Mouse (Mus musculus) MEL (cell line): ENCODE measurements around the gene Usp5. TPM values are rescaled to one million over a fixed set of nuclear protein-coding genes. Genes with fewer than 3 reads are reported as not detected.
"Not testable (repeated sequence)": the region's sequence is repeated elsewhere in the genome, so short reads cannot be mapped to it uniquely, and the experiment has no call there.

Source experiments
- DNase-seq: peaks from one replicate; pipeline ENCODE4 v3.0.0; 2011; ENCODE audit warnings: low read depth, low spot score
- H3K27ac ChIP-seq: 2 replicates; pipeline ENCODE4 v1.5.1; 2012; ENCODE audit warnings: low read depth, mild to moderate bottlenecking, control low read depth, low read length, moderate library complexity; ENCODE audit not compliant: control insufficient read depth
- H3K27me3 ChIP-seq, 2 experiments: fragments of 150-350 bp in 1 of 2; sonication (generic) in 1 of 2; 2 replicates each; pipeline ENCODE4 v1.6.1; 2012; ENCODE audit warnings: low read length in 2 of 2, mild to moderate bottlenecking in 2 of 2, improper control_type of control experiment in 1 of 2, moderate library complexity in 1 of 2; ENCODE audit not compliant: insufficient read depth in 2 of 2, control insufficient read depth in 1 of 2
- H3K36me3 ChIP-seq, 2 experiments: 2 replicates each; pipeline ENCODE4 v1.6.1; 2012 to 2014; ENCODE audit warnings: low read length in 2 of 2, improper control_type of control experiment in 1 of 2, inconsistent platforms in 1 of 2, mild to moderate bottlenecking in 1 of 2; ENCODE audit not compliant: insufficient read depth in 2 of 2, control insufficient read depth in 1 of 2
- H3K4me1 ChIP-seq, 2 experiments: fragments of 150-350 bp in 1 of 2; sonication (generic) in 1 of 2; 2 replicates each; pipeline ENCODE4 v1.6.1; 2012; ENCODE audit warnings: low read length in 2 of 2, improper control_type of control experiment in 1 of 2, mild to moderate bottlenecking in 1 of 2; ENCODE audit not compliant: insufficient read depth in 2 of 2, control insufficient read depth in 1 of 2
- H3K4me3 ChIP-seq, 2 experiments: fragments of 150-350 bp in 1 of 2; sonication (generic) in 1 of 2; 2 replicates each; pipeline ENCODE4 v1.5.1; 2012; ENCODE audit warnings: low read depth in 2 of 2, low read length in 2 of 2, mild to moderate bottlenecking in 2 of 2, moderate library complexity in 2 of 2, control low read depth in 1 of 2, improper control_type of control experiment in 1 of 2; ENCODE audit not compliant: control insufficient read depth in 1 of 2, insufficient read depth in 1 of 2
- H3K79me2 ChIP-seq: 2 replicates; pipeline ENCODE4 v1.6.1; 2012; ENCODE audit warnings: mild to moderate bottlenecking, low read length, moderate library complexity; ENCODE audit not compliant: control insufficient read depth, poor library complexity, insufficient read depth
- H3K9ac ChIP-seq: 2 replicates; pipeline ENCODE4 v1.6.1; 2012; ENCODE audit warnings: low read depth, mild to moderate bottlenecking, control low read depth, low read length, moderate library complexity; ENCODE audit not compliant: control insufficient read depth, poor library complexity, severe bottlenecking
- H3K9me3 ChIP-seq: fragments of 150-350 bp; sonication (generic); replicated peaks from 2 replicates; pipeline ENCODE4 v1.6.1; 2012; ENCODE audit warnings: mild to moderate bottlenecking, low read length, improper control_type of control experiment, moderate library complexity; ENCODE audit not compliant: insufficient read depth
- CHD2 ChIP-seq: IDR thresholded peaks from 2 replicates; pipeline ENCODE4 v1.6.1; 2011; ENCODE audit warnings: low read length, improper control_type of control experiment
- CTCF ChIP-seq, 3 experiments: IDR thresholded peaks in 2 of 3; conservative IDR thresholded peaks in 1 of 3; 2 replicates each; pipeline ENCODE4 v1.5.1; 2011 to 2012; ENCODE audit warnings: low read length in 3 of 3, low read depth in 2 of 3, mild to moderate bottlenecking in 2 of 3, improper control_type of control experiment in 1 of 3, inconsistent platforms in 1 of 3, mixed read lengths in 1 of 3, moderate library complexity in 1 of 3; ENCODE audit not compliant: control insufficient read depth in 1 of 3, insufficient read depth in 1 of 3, poor library complexity in 1 of 3, severe bottlenecking in 1 of 3
- ELF1 ChIP-seq: IDR thresholded peaks from 2 replicates; pipeline ENCODE4 v1.6.1; 2014; ENCODE audit warnings: low read depth, mild to moderate bottlenecking, inconsistent platforms, low read length, improper control_type of control experiment, moderate library complexity
- ETS1 ChIP-seq: IDR thresholded peaks from 2 replicates; pipeline ENCODE4 v1.6.1; 2012; ENCODE audit warnings: low read depth, mild to moderate bottlenecking, inconsistent platforms, low read length, improper control_type of control experiment, moderate library complexity
- MAFK ChIP-seq: IDR thresholded peaks from 2 replicates; pipeline ENCODE4 v1.6.1; 2011; ENCODE audit warnings: low read depth, mild to moderate bottlenecking, low read length, improper control_type of control experiment, borderline replicate concordance
- MAX ChIP-seq: IDR thresholded peaks from 2 replicates; pipeline ENCODE4 v1.6.1; 2011; ENCODE audit warnings: low read length, improper control_type of control experiment
- POLR2AphosphoS5 ChIP-seq: IDR thresholded peaks from 2 replicates; pipeline ENCODE4 v1.6.1; 2012; ENCODE audit warnings: low read depth, borderline replicate concordance, mild to moderate bottlenecking, inconsistent platforms, low read length, moderate library complexity, mixed read lengths
- RAD21 ChIP-seq: IDR thresholded peaks from 2 replicates; pipeline ENCODE4 v1.6.1; 2011; ENCODE audit warnings: mild to moderate bottlenecking, low read depth, low read length, improper control_type of control experiment
- TBP ChIP-seq: IDR thresholded peaks from 2 replicates; pipeline ENCODE4 v1.8.0; 2011; ENCODE audit warnings: low read depth, low read length, improper control_type of control experiment
- TCF12 ChIP-seq: IDR thresholded peaks from 2 replicates; pipeline ENCODE4 v1.6.1; 2014; ENCODE audit warnings: low read depth, mild to moderate bottlenecking, inconsistent platforms, low read length, improper control_type of control experiment, moderate library complexity
- ZC3H11A ChIP-seq: IDR thresholded peaks from 2 replicates; pipeline ENCODE4 v1.6.1; 2012; ENCODE audit warnings: low read depth, mild to moderate bottlenecking, inconsistent platforms, low read length, improper control_type of control experiment
- ZNF384 ChIP-seq: IDR thresholded peaks from 2 replicates; pipeline ENCODE4 v1.6.1; 2012; ENCODE audit warnings: low read depth, mild to moderate bottlenecking, inconsistent platforms, low read length, improper control_type of control experiment
- polyA plus RNA-seq, 2 experiments: library from polyadenylated mRNA; stranded (reverse) in 1 of 2; unstranded in 1 of 2; fragments of >175 nt in 1 of 2; fragments of >200 nt in 1 of 2; gene quantifications; 2 replicates each; pipeline versions ENCODE4 v1.2.1 to v1.2.4; 2012; ENCODE audit warnings: low replicate concordance in 2 of 2, low read depth in 1 of 2; ENCODE audit not compliant: insufficient read length in 2 of 2, insufficient read depth in 1 of 2, missing spikeins in 1 of 2
- total RNA-seq: library from RNA; depleted of rRNA; stranded (reverse); fragments of 300-350 nt; gene quantifications from 2 replicates; pipeline ENCODE4 v1.2.3, GENCODE M21; 2012

Usp5 gene
- total and polyA plus RNA-seq, 3 experiments: 102 to 129 TPM; not detected in 1

- no peak for TF ChIP-seq CHD2
- TF ChIP-seq ETS1: peak; percentile 49
- no peak for TF ChIP-seq ZC3H11A
- TF ChIP-seq ZNF384: no peak
- TF ChIP-seq POLR2AphosphoS5: no peak
Observed at GRCm38 (mm10) chr6:124805341-124806321, 23.7 kb downstream of the Usp5 start (continued).

GRCm38 (mm10) chr6:124804341-124804740 lies 24.9 kb downstream of the Usp5 start:
- H3K4me3 ChIP-seq: peak overlapping the region in 1 of 2 experiments; percentile 61; a peak in 1 of 4 replicates
- peak; percentile 67 for DNase-seq
- no peaks in the 10 kb centered on the region for H3K9me3 ChIP-seq
- peak overlapping the region; percentile 92; the same call in 1 of the 2 replicates for H3K27ac ChIP-seq
- H3K36me3 ChIP-seq: peaks cover 0 to 9% of the 10 kb centered on the region in 2 experiments; a peak in 2 of 4 replicates
- H3K79me2 ChIP-seq: peaks cover 2% of the 10 kb centered on the region; the same call in 1 of the 2 replicates
- no peaks in the 10 kb centered on the region for H3K27me3 ChIP-seq
- peaks cover 0 to 22% of the 10 kb centered on the region in 2 experiments; a peak in 2 of 4 replicates for H3K4me1 ChIP-seq
- no peak for TF ChIP-seq MAFK
- peak; percentile 95 for TF ChIP-seq TBP
- H3K9ac ChIP-seq: peak overlapping the region; percentile 8; the same call in 1 of the 2 replicates

- H3K27ac ChIP-seq, H3K27me3 ChIP-seq, H3K79me2 ChIP-seq, DNase-seq, H3K9ac ChIP-seq, H3K36me3 ChIP-seq, H3K4me3 ChIP-seq, H3K9me3 ChIP-seq: not testable (repeated sequence)
- H3K4me1 ChIP-seq: peaks cover 0 to 22% of the 10 kb centered on the region in 2 experiments; a peak in 2 of 4 replicates
Observed at GRCm38 (mm10) chr6:124803691-124804090, 25.6 kb downstream of the Usp5 start.

- TF ChIP-seq CTCF (IDR thresholded peaks at IDR 0.05 in 2 of 3, conservative IDR thresholded peaks at IDR 0.05 in 1 of 3; ENCODE audit: control insufficient read depth in 1 of 3, insufficient read depth in 1 of 3, low read depth in 2 of 3, low read length in 3 of 3, poor library complexity in 1 of 3, severe bottlenecking in 1 of 3) (peak in 1 of 3 experiments; percentile 23; a peak in 1 of 6 replicates), ELF1 (no peak), TCF12 (no peak), TBP (no peak), MAX (no peak), RAD21 (peak; percentile 12)
- H3K79me2 ChIP-seq: no peaks in the 10 kb centered on the region; the same call in 1 of the 2 replicates
- peaks cover 0 to 9% of the 10 kb centered on the region in 2 experiments; a peak in 2 of 4 replicates for H3K36me3 ChIP-seq
- H3K9me3 ChIP-seq: no peaks in the 10 kb centered on the region
- no peak overlapping the region for H3K4me3 ChIP-seq
- H3K9ac ChIP-seq: no peak overlapping the region
- peaks cover 0 to 19% of the 10 kb centered on the region in 2 experiments; a peak in 2 of 4 replicates for H3K4me1 ChIP-seq
- H3K27ac ChIP-seq: no peak overlapping the region
- H3K27me3 ChIP-seq: no peaks in the 10 kb centered on the region
- DNase-seq: no peak
Observed at GRCm38 (mm10) chr6:124803061-124803460, 26.2 kb downstream of the Usp5 start.

GRCm38 (mm10) chr6:124802400-124802799 lies 26.9 kb downstream of the Usp5 start:
- H3K79me2 ChIP-seq, H3K27ac ChIP-seq, H3K4me3 ChIP-seq, H3K36me3 ChIP-seq, H3K9me3 ChIP-seq, H3K9ac ChIP-seq, H3K27me3 ChIP-seq, DNase-seq: not testable (repeated sequence)
- H3K4me1 ChIP-seq: peaks cover 0 to 14% of the 10 kb centered on the region in 2 experiments; a peak in 2 of 4 replicates
